Mouse (Mus musculus) left cerebral cortex, adult 9 months (tissue): ENCODE results near the gene Trpv1.
A peak's percentile ranks its signal among the peaks of the same experiment; 100 is the strongest.

Experiments
- DNase-seq, 2 experiments: peaks; one replicate each; pipeline ENCODE4 v3.0.0; 2022; ENCODE audit warnings: low spot score in 2 of 2

Trpv1 gene

GRCm38 (mm10) chr11:73233992-73234391 lies at the start of gene Trpv1:
Gene Trpv1 (plus strand): TSS chr11:73234292.
- no peak for DNase-seq

DNA sequence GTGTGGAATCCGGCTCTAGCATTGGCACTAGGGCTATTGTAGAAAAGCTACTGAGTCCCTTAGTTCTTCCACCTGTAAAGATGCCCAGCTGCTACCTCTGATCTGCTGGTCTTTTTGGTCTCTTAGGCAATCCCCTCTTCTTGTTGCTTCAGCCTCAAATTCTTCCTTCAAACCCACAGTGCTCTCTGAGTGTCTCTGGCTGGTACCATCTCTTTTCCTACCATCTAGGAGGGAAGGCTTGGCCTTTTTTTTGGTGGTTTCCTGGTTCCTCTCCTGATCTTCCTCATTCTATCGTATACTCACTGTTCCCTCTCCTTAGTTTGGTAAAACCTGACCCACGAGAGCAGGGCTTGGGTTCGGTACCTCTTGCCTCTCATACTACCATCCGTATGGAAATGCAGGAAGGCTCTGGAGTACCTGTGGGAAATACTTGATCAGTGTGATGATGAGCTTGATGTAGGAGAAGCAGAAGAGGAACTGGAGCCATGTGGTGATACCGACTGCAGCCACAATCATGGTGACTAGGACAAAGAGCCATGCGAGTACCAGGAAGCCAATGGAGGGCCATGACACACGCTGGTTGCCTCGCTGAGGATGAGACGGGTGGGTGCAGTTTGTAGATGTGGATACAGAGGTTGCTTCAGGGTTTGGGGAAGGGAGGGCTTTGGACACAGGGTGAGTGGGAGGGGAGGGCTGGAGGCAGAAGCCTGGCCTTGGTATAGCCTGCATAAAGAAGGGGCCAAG lies 48.0 kb upstream of the Trpv1 start:
- no peak for DNase-seq

- DNase-seq: no peak
These were observed 46.9 kb upstream of the Trpv1 start for GRCm38 (mm10) chr11:73187231-73187630.

- DNase-seq: no peak
These were observed 41.0 kb upstream of the Trpv1 start for GRCm38 (mm10) chr11:73193047-73193446.

DNA sequence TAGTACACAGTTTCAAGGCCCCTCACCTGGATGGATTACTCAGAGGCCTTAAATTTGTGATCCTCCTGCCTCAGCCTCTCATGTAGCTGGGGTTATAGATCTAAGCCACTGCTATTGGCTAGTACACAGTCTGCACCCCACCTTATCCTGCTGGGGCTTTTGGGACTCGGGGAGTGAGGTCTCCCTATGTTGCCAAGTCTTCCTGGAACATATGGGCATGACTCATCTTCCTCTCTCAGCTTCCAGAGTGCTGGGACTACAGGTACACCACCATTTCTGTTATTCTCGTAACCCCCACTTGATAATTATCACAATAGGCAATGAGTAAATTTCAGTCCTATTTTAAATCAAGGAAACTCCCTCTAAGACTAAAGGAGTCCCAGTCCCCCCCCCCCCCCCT lies 39.6 kb upstream of the Trpv1 start:
- no peak for DNase-seq

DNA sequence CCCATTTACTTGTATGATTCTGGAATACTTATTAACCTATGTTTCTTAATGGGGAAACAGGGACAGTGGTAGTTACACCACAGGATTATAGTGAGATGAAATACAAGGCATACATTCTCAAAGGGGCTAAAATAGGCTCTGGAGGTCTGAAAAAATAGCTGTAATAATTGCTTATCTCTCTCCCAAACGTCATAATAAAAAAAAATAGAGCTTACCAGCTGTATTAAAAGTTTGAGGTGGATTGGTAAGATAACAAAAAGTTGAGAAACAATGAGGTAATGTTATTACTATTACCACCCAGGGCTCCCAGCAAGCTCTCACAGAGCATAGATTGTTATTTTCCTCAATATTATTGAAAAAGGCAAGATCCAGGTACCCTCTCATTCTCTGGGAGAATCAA lies 35.9 kb upstream of the Trpv1 start:
- DNase-seq: no peak

GRCm38 (mm10) chr11:73198603-73199229 lies 35.4 kb upstream of the Trpv1 start, which contains the start of gene Ctns:
Gene Ctns (minus strand): TSS chr11:73199042.
- peak in 1 of 2 experiments; percentile 85 for DNase-seq

DNA sequence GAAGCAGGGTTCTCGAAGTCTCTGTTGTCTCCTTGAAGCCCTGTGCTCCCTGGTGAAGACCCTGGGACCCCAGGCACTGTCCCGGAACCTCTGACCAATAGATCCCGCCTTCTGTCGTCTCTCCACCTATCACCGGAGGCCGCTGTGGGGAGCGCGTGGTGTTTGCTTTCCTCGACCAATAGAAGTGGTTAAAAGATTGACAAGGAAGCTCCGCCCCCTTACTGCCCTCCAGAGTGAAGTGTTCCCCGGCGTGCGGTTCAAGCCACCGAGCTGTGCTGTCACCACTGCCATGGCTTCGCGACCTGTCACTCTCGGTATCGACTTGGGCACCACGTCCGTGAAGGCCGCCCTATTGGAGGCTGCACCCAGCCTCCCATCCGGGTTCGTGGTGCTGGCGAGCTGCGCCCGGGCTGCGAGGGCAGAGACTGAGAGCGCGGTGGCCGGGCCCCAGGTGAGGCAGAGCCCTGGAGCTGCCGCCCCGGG lies 34.8 kb upstream of the Trpv1 start, which contains the start of gene Shpk:
Gene Shpk, plus strand, starts transcription at position 231 of the 483 bp plus-strand sequence.
- DNase-seq: peak; percentile 93 to 98

- no peak for DNase-seq
These were observed 34.2 kb upstream of the Trpv1 start for GRCm38 (mm10) chr11:73199879-73200278.

DNA sequence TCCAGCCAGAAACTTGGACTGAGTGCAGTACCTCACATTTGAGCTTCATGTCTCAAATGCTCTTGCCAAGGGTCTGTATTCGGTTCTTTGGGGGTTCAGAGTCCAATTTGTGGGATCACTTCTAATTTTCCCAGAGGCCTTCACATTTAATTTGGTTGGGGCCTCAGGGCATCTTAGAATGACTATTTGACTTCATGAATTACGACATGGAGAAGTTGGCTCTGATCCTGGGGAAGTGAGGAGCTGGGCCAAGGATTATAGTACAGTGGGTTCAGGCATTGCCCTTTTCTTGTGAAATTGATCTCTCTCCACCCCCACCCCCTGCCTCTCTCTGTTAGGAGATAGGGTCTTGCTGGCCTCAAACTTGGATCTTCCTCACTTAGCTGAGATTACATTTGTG lies 33.1 kb upstream of the Trpv1 start:
- DNase-seq: no peak

GRCm38 (mm10) chr11:73201597-73201996 lies 32.5 kb upstream of the Trpv1 start:
- no peak for DNase-seq

DNA sequence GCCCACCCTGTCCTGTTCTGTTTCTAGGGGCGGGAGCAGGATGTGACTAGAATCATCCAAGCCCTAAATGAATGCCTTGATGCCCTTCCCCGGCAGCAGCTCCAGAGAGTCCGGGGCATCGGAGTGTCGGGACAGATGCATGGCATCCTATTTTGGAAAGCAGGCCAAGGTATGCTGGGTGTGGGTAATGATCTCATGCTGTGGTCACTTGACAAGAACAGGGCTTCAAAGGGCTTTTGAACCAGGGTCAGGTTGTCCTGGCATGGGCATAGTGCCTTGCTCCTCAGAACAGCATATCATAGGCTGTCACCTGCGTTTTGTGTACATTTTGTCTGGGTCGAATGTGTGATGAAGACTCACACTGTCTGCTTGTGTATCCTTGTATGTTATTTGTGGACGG lies 30.2 kb upstream of the Trpv1 start:
- no peak for DNase-seq

- no peak for DNase-seq
These were observed 28.9 kb upstream of the Trpv1 start for GRCm38 (mm10) chr11:73205194-73205593.

DNA sequence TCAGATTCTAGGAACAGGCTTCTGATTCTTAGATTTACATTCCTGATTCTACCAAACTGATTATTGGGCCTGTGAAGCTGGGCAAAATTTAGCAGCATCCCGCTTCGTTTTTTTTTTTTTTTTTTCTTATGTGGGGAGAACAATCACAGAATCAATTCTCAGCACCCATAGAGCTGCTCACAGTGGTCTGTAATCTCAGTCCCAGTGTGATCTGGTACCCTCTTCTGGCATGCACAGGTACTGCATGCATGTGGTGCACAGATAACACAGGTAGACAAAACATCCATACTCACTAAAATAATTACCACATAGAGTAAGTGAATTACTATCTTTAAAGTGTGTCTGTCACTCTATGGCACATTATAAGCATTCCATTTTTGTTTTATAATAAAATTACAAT lies 26.5 kb upstream of the Trpv1 start:
- no peak for DNase-seq

DNA sequence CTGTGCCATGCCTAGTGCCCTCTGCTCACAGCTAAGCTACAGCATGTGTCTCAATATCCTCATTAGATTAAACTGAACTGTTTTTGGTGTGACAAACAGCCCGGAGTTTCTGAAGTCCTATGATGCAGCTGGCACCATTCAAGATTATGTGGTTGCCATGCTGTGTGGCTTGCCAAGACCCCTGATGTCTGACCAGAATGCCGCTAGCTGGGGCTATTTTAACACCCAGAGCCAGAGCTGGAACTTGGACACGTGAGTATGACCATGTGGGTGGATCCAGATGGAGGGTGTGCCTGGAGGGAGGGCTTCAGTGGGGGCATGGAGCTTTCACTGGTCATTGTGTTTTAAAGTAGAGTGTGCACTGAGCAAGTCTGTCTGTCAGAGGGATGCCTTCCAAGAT lies 20.1 kb upstream of the Trpv1 start:
- no peak for DNase-seq

GRCm38 (mm10) chr11:73219671-73220070 lies 14.4 kb upstream of the Trpv1 start:
- DNase-seq: no peak

DNA sequence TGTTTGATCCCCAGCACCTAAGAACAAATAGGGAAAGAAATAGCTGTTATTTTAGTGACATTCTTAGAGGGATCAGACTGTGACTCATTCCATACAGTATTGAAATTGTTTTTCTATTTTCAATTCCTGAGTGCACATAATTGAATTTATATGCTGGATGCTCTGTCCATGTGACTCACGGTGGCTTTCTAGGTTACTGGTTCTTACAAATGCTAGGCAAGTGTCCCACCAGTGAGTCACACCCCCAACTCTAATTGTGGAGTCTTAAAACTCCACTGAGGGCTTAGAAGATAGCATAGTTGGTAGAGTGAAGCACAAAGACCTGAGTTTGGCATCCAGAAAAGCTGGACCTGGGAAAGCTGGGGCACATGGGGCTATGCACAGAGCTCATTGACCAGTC lies 13.4 kb upstream of the Trpv1 start:
- DNase-seq: no peak

DNA sequence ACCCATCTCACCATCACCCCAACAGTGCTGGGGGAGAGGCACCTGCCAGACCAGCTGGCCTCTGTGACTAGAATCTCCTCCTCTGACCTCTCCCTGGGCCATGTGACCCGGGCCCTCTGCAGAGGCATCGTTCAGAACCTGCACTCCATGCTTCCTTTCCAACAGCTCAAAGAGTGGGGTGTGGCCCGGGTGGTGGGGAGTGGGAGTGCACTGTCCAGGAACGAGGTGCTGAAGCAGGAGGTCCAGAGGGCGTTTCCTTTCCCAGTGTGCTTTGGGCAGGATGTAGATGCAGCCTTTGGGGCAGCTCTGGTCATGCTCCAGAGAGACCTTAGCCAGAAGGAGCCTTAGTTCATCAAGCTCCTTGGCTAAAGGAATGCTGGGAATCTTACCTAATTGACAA lies 11.2 kb upstream of the Trpv1 start:
- DNase-seq: no peak

DNA sequence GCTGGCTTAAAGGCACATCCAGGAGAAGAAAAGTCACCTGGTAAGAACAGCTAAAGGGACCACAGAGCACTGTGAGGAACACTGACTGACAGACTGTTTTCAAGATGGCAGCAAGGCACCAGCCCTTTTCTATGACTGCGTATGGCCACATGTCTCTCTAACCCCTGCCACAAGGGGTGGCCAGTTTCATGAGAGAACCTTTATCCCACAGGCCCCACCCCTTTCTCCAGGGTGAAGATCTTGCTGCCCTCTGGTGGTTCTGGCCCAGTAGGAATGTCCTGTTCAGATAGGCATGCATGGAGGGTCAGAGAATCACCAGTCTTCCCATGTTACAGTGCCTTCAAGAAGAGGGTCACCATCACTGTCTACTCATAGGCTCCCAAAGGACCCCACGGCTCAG lies 10.1 kb upstream of the Trpv1 start:
- DNase-seq: peak in 1 of 2 experiments; percentile 6

GRCm38 (mm10) chr11:73225856-73226255 lies 8.2 kb upstream of the Trpv1 start:
- DNase-seq: no peak

DNA sequence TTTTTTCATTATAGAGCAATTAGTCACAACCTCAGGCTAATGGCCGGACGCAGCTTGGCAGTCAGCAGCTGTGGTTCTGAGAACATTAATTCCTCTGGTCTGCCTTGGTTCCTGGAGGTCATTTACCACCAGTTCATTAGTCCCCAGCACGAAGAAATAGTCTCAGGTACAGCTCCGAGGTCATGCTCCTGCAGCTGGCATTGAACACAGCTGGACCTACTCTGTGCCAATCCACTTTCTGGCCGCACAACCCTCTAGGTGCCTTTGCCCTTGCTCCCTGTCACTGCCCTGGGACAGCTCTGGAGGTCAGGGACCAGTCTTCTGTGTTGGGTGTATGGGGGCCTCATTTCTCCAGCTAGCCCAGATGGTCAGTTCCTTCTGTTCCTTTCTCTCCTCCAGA lies 5.2 kb upstream of the Trpv1 start:
- no peak for DNase-seq

- DNase-seq: no peak
These were observed 4.0 kb upstream of the Trpv1 start for GRCm38 (mm10) chr11:73230081-73230480.

GRCm38 (mm10) chr11:73232513-73232912 lies 1.6 kb upstream of the Trpv1 start:
- peak in 1 of 2 experiments; percentile 2 for DNase-seq
